Mouse (Mus musculus): ENCODE measurements around the gene Stau1. TPM values are rescaled to one million over a fixed set of nuclear protein-coding genes. Genes with fewer than 3 reads are reported as not detected.

Stau1 gene
- total and polyA plus RNA-seq, 2 experiments from 2014 or later: 23.9 to 42.5 TPM

- H3K27me3 ChIP-seq (ENCODE audit: control insufficient read depth, insufficient read depth, low read length): no peaks in the 10 kb centered on the region
- H3K36me3 ChIP-seq (replicated peaks; ENCODE audit: control insufficient read depth, insufficient read depth, low read length): no peaks in the 10 kb centered on the region
- H3K4me1 ChIP-seq (ENCODE audit: control insufficient read depth, insufficient read depth): 0 out of 2 replicates have a peak, but pooled peaks cover 3% of the 10 kb centered on the region
- H3K9ac ChIP-seq (replicated peaks; ENCODE audit: low read depth, low read length): no peak overlapping the region
- no peak overlapping the region for H3K27ac ChIP-seq (ENCODE audit: low read depth)
- no peaks in the 10 kb centered on the region for H3K9me3 ChIP-seq (replicated peaks; ENCODE audit: control insufficient read depth, low read length)
- no peak for DNase-seq (ENCODE audit: low spot score)
- no peak for ATAC-seq (ENCODE audit: insufficient read depth, low read depth)
- TF ChIP-seq EP300 (IDR thresholded peaks at IDR 0.05; ENCODE audit: low read depth) (no peak), CTCF (IDR thresholded peaks at IDR 0.05; ENCODE audit: low read depth) (no peak)
- WGBS: 72% methylated on average over 9 of the region's 9 CpGs
- H3K4me2 ChIP-seq (ENCODE audit: low read depth, low read length): no peak overlapping the region
- no peak overlapping the region for H3K4me3 ChIP-seq (ENCODE audit: low read depth, low read length)
Measured at GRCm38 (mm10) chr2:167001486-167001885, 5.4 kb upstream of the Stau1 start.

GRCm38 (mm10) chr2:166996533-166996894, 415 bp upstream of the Stau1 start:
- Histone ChIP-seq H3K9me3 (replicated peaks; ENCODE audit: control insufficient read depth, low read length) (no peaks in the 10 kb centered on the region), H3K27me3 (ENCODE audit: control insufficient read depth, insufficient read depth, low read length) (no peaks in the 10 kb centered on the region), H3K4me1 (ENCODE audit: control insufficient read depth, insufficient read depth) (peaks cover 17% of the 10 kb centered on the region), H3K36me3 (replicated peaks; ENCODE audit: control insufficient read depth, insufficient read depth, low read length) (no peaks in the 10 kb centered on the region), H3K9ac (replicated peaks; ENCODE audit: low read depth, low read length) (peak overlapping the region; percentile 58), H3K4me3 (ENCODE audit: low read depth, low read length) (peak overlapping the region; percentile 100), H3K4me2 (ENCODE audit: low read depth, low read length) (peak overlapping the region; percentile 95), H3K27ac (ENCODE audit: low read depth) (peak overlapping the region; percentile 98)
- TF ChIP-seq EP300 (IDR thresholded peaks at IDR 0.05; ENCODE audit: low read depth) (no peak), CTCF (IDR thresholded peaks at IDR 0.05; ENCODE audit: low read depth) (no peak)
- WGBS: 37% methylated on average over 8 of the region's 8 CpGs
- DNase-seq (ENCODE audit: low spot score) (no peak), ATAC-seq (ENCODE audit: insufficient read depth, low read depth) (no peak)

- no peaks in the 10 kb centered on the region for H3K36me3 ChIP-seq (replicated peaks; ENCODE audit: control insufficient read depth, insufficient read depth, low read length)
- H3K4me1 ChIP-seq (ENCODE audit: control insufficient read depth, insufficient read depth): peaks cover 22% of the 10 kb centered on the region
- peak overlapping the region; percentile 95 for H3K4me2 ChIP-seq (ENCODE audit: low read depth, low read length)
- whole genome bisulfite sequencing: 1% methylated on average over 24 of the region's 28 CpGs
- H3K9ac ChIP-seq (replicated peaks; ENCODE audit: low read depth, low read length): peak overlapping the region; percentile 100
- DNase-seq (ENCODE audit: low spot score) (peak; percentile 49), ATAC-seq (ENCODE audit: insufficient read depth, low read depth) (no peak; the same call in 1 of the 2 replicates)
- H3K27me3 ChIP-seq (ENCODE audit: control insufficient read depth, insufficient read depth, low read length): no peaks in the 10 kb centered on the region
- H3K9me3 ChIP-seq (replicated peaks; ENCODE audit: control insufficient read depth, low read length): no peaks in the 10 kb centered on the region
- peak overlapping the region; percentile 100 for H3K4me3 ChIP-seq (ENCODE audit: low read depth, low read length)
- H3K27ac ChIP-seq (ENCODE audit: low read depth): peak overlapping the region; percentile 98
- TF ChIP-seq EP300 (IDR thresholded peaks at IDR 0.05; ENCODE audit: low read depth) (no peak), CTCF (IDR thresholded peaks at IDR 0.05; ENCODE audit: low read depth) (no peak)
Measured at GRCm38 (mm10) chr2:166995021-166995795, 891 bp downstream of the Stau1 start.

- H3K9ac ChIP-seq (replicated peaks; ENCODE audit: low read depth, low read length): no peak overlapping the region
- H3K9me3 ChIP-seq (replicated peaks; ENCODE audit: control insufficient read depth, low read length): no peaks in the 10 kb centered on the region
- no peak for DNase-seq (ENCODE audit: low spot score)
- H3K27me3 ChIP-seq (ENCODE audit: control insufficient read depth, insufficient read depth, low read length): no peaks in the 10 kb centered on the region
- no peak overlapping the region for H3K4me3 ChIP-seq (ENCODE audit: low read depth, low read length)
- no peak overlapping the region for H3K27ac ChIP-seq (ENCODE audit: low read depth)
- H3K4me2 ChIP-seq (ENCODE audit: low read depth, low read length): no peak overlapping the region
- ATAC-seq (ENCODE audit: insufficient read depth, low read depth): no peak
- no peak for TF ChIP-seq CTCF (IDR thresholded peaks at IDR 0.05; ENCODE audit: low read depth)
- no peak for TF ChIP-seq EP300 (IDR thresholded peaks at IDR 0.05; ENCODE audit: low read depth)
- peaks cover 22% of the 10 kb centered on the region for H3K4me1 ChIP-seq (ENCODE audit: control insufficient read depth, insufficient read depth)
- H3K36me3 ChIP-seq (replicated peaks; ENCODE audit: control insufficient read depth, insufficient read depth, low read length): no peaks in the 10 kb centered on the region
Measured at GRCm38 (mm10) chr2:166991945-166992344, 4.2 kb downstream of the Stau1 start.

DNA sequence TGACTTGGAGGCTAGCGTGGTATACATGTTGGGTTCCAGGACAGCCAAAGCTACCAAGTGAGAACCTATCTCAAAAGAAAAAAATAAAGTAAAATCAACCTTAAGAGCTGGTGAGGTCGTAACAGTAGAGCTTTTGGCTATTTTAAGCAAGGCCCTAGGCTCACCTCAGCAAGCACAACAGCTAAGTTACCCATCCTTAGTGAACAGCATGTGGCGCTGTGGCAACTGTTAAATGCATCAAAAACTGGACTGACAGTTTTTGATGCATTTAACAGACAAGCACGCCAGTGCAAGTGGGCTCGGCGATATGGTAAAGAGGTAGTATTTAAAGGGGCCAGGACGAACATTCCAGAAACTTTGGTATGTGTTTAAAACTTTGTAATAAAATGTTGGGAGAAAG, 5.2 kb downstream of the Stau1 start:
- Histone ChIP-seq H3K4me1 (ENCODE audit: control insufficient read depth, insufficient read depth) (peaks cover 19% of the 10 kb centered on the region), H3K9me3 (replicated peaks; ENCODE audit: control insufficient read depth, low read length) (no peaks in the 10 kb centered on the region), H3K27ac (ENCODE audit: low read depth) (no peak overlapping the region), H3K27me3 (ENCODE audit: control insufficient read depth, insufficient read depth, low read length) (no peaks in the 10 kb centered on the region), H3K4me3 (ENCODE audit: low read depth, low read length) (no peak overlapping the region), H3K4me2 (ENCODE audit: low read depth, low read length) (no peak overlapping the region), H3K36me3 (replicated peaks; ENCODE audit: control insufficient read depth, insufficient read depth, low read length) (no peaks in the 10 kb centered on the region), H3K9ac (replicated peaks; ENCODE audit: low read depth, low read length) (no peak overlapping the region)
- WGBS: 45% methylated on average over 7 of the region's 7 CpGs
- TF ChIP-seq EP300 (IDR thresholded peaks at IDR 0.05; ENCODE audit: low read depth) (no peak), CTCF (IDR thresholded peaks at IDR 0.05; ENCODE audit: low read depth) (peak; percentile 31)
- DNase-seq (ENCODE audit: low spot score) (peak; percentile 19), ATAC-seq (ENCODE audit: insufficient read depth, low read depth) (no peak)
